Mouse (Mus musculus) lung, postnatal 0 days (tissue): ENCODE measurements around the gene Fyco1.

Source experiments
- CTCF ChIP-seq: IDR thresholded peaks from 2 replicates; pipeline ENCODE4 v1.5.1; 2016; ENCODE audit warnings: antibody characterized with exemption, mild to moderate bottlenecking
- EP300 ChIP-seq: IDR thresholded peaks from 2 replicates; pipeline ENCODE4 v1.6.1; 2016; ENCODE audit warnings: antibody characterized with exemption, mild to moderate bottlenecking, control low read depth

GRCm38 (mm10) chr9:123845120-123845519 is 6.6 kb downstream of the Fyco1 start:
- TF ChIP-seq CTCF, result peak; percentile 54
- TF ChIP-seq EP300, result no peak
